9 mouse cellular contexts compared by ENCODE assay signal in genomic region chr13:26283397-26284072, GRCm38 (mm10).
A peak's percentile ranks its signal among the peaks of the same experiment; 100 is the strongest.
DNase-seq lines count a peak whose midpoint lies in the region; ATAC-seq lines count a peak whose summit lies in the region.
"Had no signal": no experiment of that assay in that cellular context is flagged by ENCODE, and none has a peak within 500 bp of the region (broad histone marks: within the 10 kb centered on the region; RNA-seq: fewer than 3 reads in every experiment).

No protein-coding gene starts in this region.

- H3K9ac ChIP-seq in limb, embryonic 13.5 days: no peak overlapping the region
- H3K9ac ChIP-seq: heart, embryonic 13.5 days had no signal

- DNase-seq in kidney, postnatal 4 days: peak; percentile 7 to 15
- no peak for DNase-seq in kidney, postnatal 36 days
- peak; percentile 22 for DNase-seq in cerebellum, adult 9-11 months
- DNase-seq in forelimb bud, embryonic 11.5 days (ENCODE audit: low read depth, low spot score): peak; percentile 19
- no peak for DNase-seq in B cell, adult 2 months

- H3K27ac ChIP-seq in limb, embryonic 13.5 days: peak overlapping the region; percentile 71
- H3K27ac ChIP-seq: heart, embryonic 13.5 days had no signal

- no peak overlapping the region for H3K4me3 ChIP-seq in limb, embryonic 13.5 days
- H3K4me3 ChIP-seq: heart, embryonic 13.5 days had no signal

- H3K27me3 ChIP-seq in limb, embryonic 13.5 days: no peaks in the 10 kb centered on the region
- H3K27me3 ChIP-seq: heart, embryonic 13.5 days; Patski had no signal

- H3K4me1 ChIP-seq in limb, embryonic 13.5 days: peaks cover 11% of the 10 kb centered on the region
- H3K4me1 ChIP-seq: heart, embryonic 13.5 days had no signal

- ATAC-seq in limb, embryonic 13.5 days (ENCODE audit: low FRiP score, low read depth): peak; percentile 89
- ATAC-seq in erythroblast, adult 5-6 weeks (replicated peaks; ENCODE audit: low FRiP score, poor library complexity, severe bottlenecking): no peak
- ATAC-seq: Patski had no signal

- 23% methylated on average over 6 of the region's 6 CpGs for WGBS in limb, embryonic 13.5 days

- H3K4me2 ChIP-seq in limb, embryonic 13.5 days (replicated peaks): peak overlapping the region; percentile 30; the same call in 1 of the 2 replicates
- H3K4me2 ChIP-seq: heart, embryonic 13.5 days had no signal

- no peaks in the 10 kb centered on the region for H3K9me3 ChIP-seq in limb, embryonic 13.5 days
- H3K9me3 ChIP-seq: heart, embryonic 13.5 days had no signal

- no peaks in the 10 kb centered on the region for H3K36me3 ChIP-seq in limb, embryonic 13.5 days
- H3K36me3 ChIP-seq: heart, embryonic 13.5 days had no signal

Comparison
In these comparisons a context has a peak if more than half of its experiments do, and no peak if none do; other contexts are left out.
1. DNase-seq: peak in kidney, postnatal 4 days (2 of 2), cerebellum, adult 9-11 months (single experiment) and forelimb bud, embryonic 11.5 days (single experiment); none in kidney, postnatal 36 days (0 of 2) and B cell, adult 2 months (0 of 2).